Mouse (Mus musculus) midbrain, embryonic 14.5 days (tissue): Measurements from ENCODE around the gene Cdk2ap1. TPM values are rescaled to one million over a fixed set of nuclear protein-coding genes. Genes with fewer than 3 reads are reported as not detected.
A peak's percentile ranks its signal among the peaks of the same experiment; 100 is the strongest.

Source experiments
- ATAC-seq: fragments of 200-750 bp; cut with Nextera tagmentation; 2 replicates; pipeline ENCODE4 v1.8.0; 2017; ENCODE audit warnings: moderate number of reproducible peaks, moderate library complexity; ENCODE audit not compliant: low FRiP score, low TSS enrichment
- DNase-seq: peaks from one replicate; pipeline ENCODE4 v3.0.0-alpha.2; 2015
- H3K27ac ChIP-seq: fragments of 300-500 bp; sonication (generic); replicated peaks from 2 replicates; pipeline ENCODE4 v1.5.1; 2014; ENCODE audit warnings: mild to moderate bottlenecking, low read depth, low read length, moderate library complexity
- H3K27me3 ChIP-seq: fragments of 300-500 bp; sonication (generic); 2 replicates; pipeline ENCODE4 v1.6.1; 2014; ENCODE audit warnings: low read length, control low read depth, mixed read lengths; ENCODE audit not compliant: control insufficient read depth, insufficient read depth
- H3K36me3 ChIP-seq: fragments of 300-500 bp; sonication (generic); 2 replicates; pipeline ENCODE4 v1.6.1; 2014; ENCODE audit warnings: low read length, control low read depth; ENCODE audit not compliant: control insufficient read depth, insufficient read depth
- H3K4me1 ChIP-seq: fragments of 300-500 bp; sonication (generic); 2 replicates; pipeline ENCODE4 v1.6.1; 2014; ENCODE audit warnings: mild to moderate bottlenecking, antibody characterized with exemption, low read length, control low read depth; ENCODE audit not compliant: control insufficient read depth, insufficient read depth
- H3K4me2 ChIP-seq: fragments of 300-500 bp; sonication (generic); 2 replicates; pipeline ENCODE4 v1.6.1; 2014; ENCODE audit warnings: mild to moderate bottlenecking, low read length, moderate library complexity
- H3K4me3 ChIP-seq: fragments of 300-500 bp; sonication (generic); replicated peaks from 2 replicates; pipeline ENCODE4 v1.5.1; 2014; ENCODE audit warnings: low read depth, low read length
- H3K9ac ChIP-seq: fragments of 300-500 bp; sonication (generic); replicated peaks from 2 replicates; pipeline ENCODE4 v1.6.1; 2014; ENCODE audit warnings: mild to moderate bottlenecking, low read length, moderate library complexity
- H3K9me3 ChIP-seq: fragments of 300-500 bp; sonication (generic); 2 replicates; pipeline ENCODE4 v1.6.1; 2016; ENCODE audit warnings: low read length, control low read depth, mixed read lengths; ENCODE audit not compliant: control insufficient read depth
- WGBS: fragments of 180-500 bp; shearing (Covaris S2); extraction: QIAGEN DNeasy Blood & Tissue Kit; methylation state at CpG from one replicate; pipeline ENCODE4 v1.1.7; 2014; 5-methylcytosine and 5-hydroxymethylcytosine counted together
- polyA plus RNA-seq: library from polyadenylated mRNA; unstranded; fragments of >200 nt; fragmentation: Nextera tagmentation; extraction: Ambion mirVana; gene quantifications from 2 replicates; pipeline ENCODE4 v1.2.1, GENCODE M21; 2014

The Cdk2ap1 gene
- polyA plus RNA-seq, 1 experiment from 2014 or later: 76.7 TPM

GRCm38 (mm10) chr5:124353726-124354547, 8.9 kb downstream of the Cdk2ap1 start:
- ATAC-seq: peak; percentile 5; the same call in 1 of the 2 replicates
- WGBS: under 1% methylated on average over 94 of the region's 132 CpGs
- H3K9me3 ChIP-seq: no peaks in the 10 kb centered on the region

GRCm38 (mm10) chr5:124353011-124353725, 9.7 kb downstream of the Cdk2ap1 start:
- ATAC-seq (no peak), DNase-seq (peak; percentile 65)
- H3K4me1 ChIP-seq: peaks cover 21% of the 10 kb centered on the region
- peaks cover 18% of the 10 kb centered on the region for H3K36me3 ChIP-seq
- under 1% methylated on average over 32 of the region's 32 CpGs for WGBS
- H3K9me3 ChIP-seq: no peaks in the 10 kb centered on the region
- H3K9ac ChIP-seq: peak overlapping the region; percentile 97
- peak overlapping the region; percentile 97 for H3K27ac ChIP-seq
- peak overlapping the region; percentile 87 for H3K4me2 ChIP-seq
- H3K27me3 ChIP-seq: no peaks in the 10 kb centered on the region
- peak overlapping the region; percentile 90 for H3K4me3 ChIP-seq

More at GRCm38 (mm10) chr5:124353726-124354547, 8.9 kb downstream of the Cdk2ap1 start:
- Histone ChIP-seq H3K27me3 (no peaks in the 10 kb centered on the region), H3K9ac (peak overlapping the region; percentile 97), H3K4me2 (peak overlapping the region; percentile 87), H3K36me3 (peaks cover 11% of the 10 kb centered on the region), H3K27ac (peak overlapping the region; percentile 97), H3K4me3 (peak overlapping the region; percentile 90), H3K4me1 (peaks cover 21% of the 10 kb centered on the region)
- DNase-seq: peak; percentile 79

- ATAC-seq: peak; percentile 89
- H3K4me3 ChIP-seq: peak overlapping the region; percentile 90
- H3K36me3 ChIP-seq: peaks cover 24% of the 10 kb centered on the region
- under 1% methylated on average over 30 of the region's 30 CpGs for WGBS
- peak overlapping the region; percentile 97 for H3K27ac ChIP-seq
- H3K27me3 ChIP-seq: no peaks in the 10 kb centered on the region
- H3K4me2 ChIP-seq: peak overlapping the region; percentile 87
- no peaks in the 10 kb centered on the region for H3K9me3 ChIP-seq
- DNase-seq: peak; percentile 93
- H3K9ac ChIP-seq: peak overlapping the region; percentile 97
- peaks cover 21% of the 10 kb centered on the region for H3K4me1 ChIP-seq
Observed at GRCm38 (mm10) chr5:124352141-124352920, 10.6 kb downstream of the Cdk2ap1 start.

GRCm38 (mm10) chr5:124351604-124352003, 11.3 kb downstream of the Cdk2ap1 start:
- Histone ChIP-seq H3K9me3 (no peaks in the 10 kb centered on the region), H3K27me3 (no peaks in the 10 kb centered on the region), H3K36me3 (peaks cover 31% of the 10 kb centered on the region), H3K4me3 (peak overlapping the region; percentile 90), H3K4me1 (peaks cover 21% of the 10 kb centered on the region), H3K9ac (peak overlapping the region; percentile 97), H3K27ac (peak overlapping the region; percentile 97), H3K4me2 (peak overlapping the region; percentile 87)
- WGBS: 17% methylated on average over 3 of the region's 3 CpGs
- DNase-seq (no peak), ATAC-seq (peak; percentile 5; the same call in 1 of the 2 replicates)

GRCm38 (mm10) chr5:124351111-124351560, 11.7 kb downstream of the Cdk2ap1 start:
- Histone ChIP-seq H3K27ac (peak overlapping the region; percentile 97), H3K4me3 (peak overlapping the region; percentile 90), H3K9ac (peak overlapping the region; percentile 97), H3K27me3 (no peaks in the 10 kb centered on the region), H3K36me3 (peaks cover 36% of the 10 kb centered on the region), H3K4me1 (peaks cover 21% of the 10 kb centered on the region), H3K9me3 (no peaks in the 10 kb centered on the region), H3K4me2 (peak overlapping the region; percentile 87)
- DNase-seq (peak; percentile 81), ATAC-seq (peak; percentile 68)
- 6% methylated on average over 7 of the region's 7 CpGs for WGBS

- peak; percentile 41 for DNase-seq
- Histone ChIP-seq H3K4me1 (peaks cover 21% of the 10 kb centered on the region), H3K9ac (peak overlapping the region; percentile 97; the same call in 1 of the 2 replicates)
Observed at GRCm38 (mm10) chr5:124350350-124350749, 12.5 kb downstream of the Cdk2ap1 start.

GRCm38 (mm10) chr5:124349196-124349595, 13.7 kb downstream of the Cdk2ap1 start:
- 92% methylated on average over 17 of the region's 17 CpGs for WGBS
- H3K4me2 ChIP-seq: peak overlapping the region; percentile 87
- no peak for DNase-seq
- H3K9ac ChIP-seq: no peak overlapping the region; the same call in 1 of the 2 replicates
- no peak overlapping the region for H3K4me3 ChIP-seq
- H3K27ac ChIP-seq: peak overlapping the region; percentile 97; the same call in 1 of the 2 replicates
- H3K27me3 ChIP-seq: no peaks in the 10 kb centered on the region
- H3K36me3 ChIP-seq: peaks cover 49% of the 10 kb centered on the region
- H3K9me3 ChIP-seq: no peaks in the 10 kb centered on the region
- peaks cover 21% of the 10 kb centered on the region for H3K4me1 ChIP-seq
- ATAC-seq: no peak

More at GRCm38 (mm10) chr5:124350350-124350749, 12.5 kb downstream of the Cdk2ap1 start:
- Histone ChIP-seq H3K27ac (peak overlapping the region; percentile 97), H3K36me3 (peaks cover 39% of the 10 kb centered on the region), H3K27me3 (no peaks in the 10 kb centered on the region), H3K4me3 (peak overlapping the region; percentile 90), H3K9me3 (no peaks in the 10 kb centered on the region), H3K4me2 (peak overlapping the region; percentile 87)
- WGBS: 65% methylated on average over 2 of the region's 2 CpGs
- ATAC-seq: no peak

- ATAC-seq: no peak
- Histone ChIP-seq H3K9me3 (no peaks in the 10 kb centered on the region), H3K9ac (no peak overlapping the region), H3K27me3 (no peaks in the 10 kb centered on the region), H3K4me1 (no peaks in the 10 kb centered on the region), H3K36me3 (peaks cover 37% of the 10 kb centered on the region), H3K4me3 (no peak overlapping the region), H3K27ac (no peak overlapping the region), H3K4me2 (no peak overlapping the region)
- no peak for DNase-seq
- 88% methylated on average over 8 of the region's 8 CpGs for WGBS
Observed at GRCm38 (mm10) chr5:124342897-124343296, 20.0 kb downstream of the Cdk2ap1 start.
